Mouse (Mus musculus) small intestine, adult 2 months (tissue): Measurements from ENCODE around the gene Daxx.
"Not testable (repeated sequence)": the region's sequence is repeated elsewhere in the genome, so short reads cannot be mapped to it uniquely, and the experiment has no call there.

Experiments
- CTCF ChIP-seq: fragments of 200-500 bp; IDR thresholded peaks from 2 replicates; pipeline ENCODE4 v1.5.1; 2012; ENCODE audit warnings: low read depth, mild to moderate bottlenecking, control low read depth, inconsistent platforms, low read length, moderate library complexity, mixed read lengths; ENCODE audit not compliant: insufficient replicate concordance, insufficient read length; ENCODE audit errors: extremely low read depth
- POLR2A ChIP-seq: fragments of 200-500 bp; IDR thresholded peaks from 2 replicates; pipeline ENCODE4 v1.6.1; 2012; ENCODE audit warnings: low read depth, mild to moderate bottlenecking, control low read depth, inconsistent platforms, low read length, moderate library complexity

DNA sequence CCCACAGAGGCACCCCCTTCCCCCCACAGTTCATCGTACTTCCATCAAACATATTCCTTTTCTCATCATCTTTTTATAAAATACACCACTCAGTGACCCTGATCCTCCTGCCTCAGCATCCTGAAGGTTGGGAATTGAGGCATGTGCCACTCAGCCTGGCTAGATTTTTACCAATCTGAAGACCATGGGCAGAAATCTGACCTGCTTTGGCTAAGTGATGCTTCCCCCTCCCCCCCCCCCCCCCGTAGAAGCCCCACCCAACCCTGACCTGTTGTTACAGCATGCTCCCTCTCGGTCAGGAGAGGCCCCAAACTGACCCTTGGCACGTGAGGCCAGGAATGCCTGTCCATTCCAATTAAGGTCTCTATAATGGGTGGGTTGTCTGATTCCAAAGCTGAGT, 4.4 kb upstream of the Daxx start, which contains the start of gene Platr17:
- TF ChIP-seq POLR2A, CTCF: not testable (repeated sequence)
